Mouse (Mus musculus): ENCODE measurements around the gene Csnk1e.

DNA sequence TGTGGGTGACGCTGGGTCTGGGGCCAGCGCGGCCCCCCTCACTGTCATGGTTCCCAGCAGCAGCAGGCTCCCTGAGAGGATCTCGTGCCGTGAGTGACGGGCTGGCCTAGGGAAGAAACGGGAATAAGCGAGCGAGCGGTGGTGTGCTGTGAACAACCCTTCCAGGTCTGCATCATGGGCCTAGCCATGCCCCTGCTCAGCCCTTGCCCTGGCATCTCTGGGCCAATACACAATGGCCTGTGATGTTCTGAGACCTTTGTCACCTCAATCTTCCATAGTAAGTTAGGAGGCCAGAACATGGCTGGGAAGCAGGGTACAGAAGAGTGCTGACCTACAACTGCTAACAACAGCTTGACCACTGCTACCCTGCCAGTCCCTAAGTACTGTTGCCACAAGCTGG is 76.8 kb downstream of the Csnk1e start:
- TF ChIP-seq CTCF (IDR thresholded peaks at IDR 0.05; ENCODE audit: borderline replicate concordance, insufficient read depth, low read length) (no peak), POLR2A (IDR thresholded peaks at IDR 0.05; ENCODE audit: low read depth, low read length) (no peak)

All from embryonic fibroblast, embryonic 13.5 days (primary cell).